Mouse (Mus musculus) midbrain, embryonic 11.5 days (tissue): ENCODE results near the gene Rere. TPM values are rescaled to one million over a fixed set of nuclear protein-coding genes. Genes with fewer than 3 reads are reported as not detected.
"Not testable (repeated sequence)": the region's sequence is repeated elsewhere in the genome, so short reads cannot be mapped to it uniquely, and the experiment has no call there.

Experiments
- ATAC-seq: fragments of 200-750 bp; cut with Nextera tagmentation; 2 replicates; pipeline ENCODE4 v1.8.0; 2017; ENCODE audit warnings: moderate TSS enrichment, moderate library complexity; ENCODE audit not compliant: low FRiP score
- DNase-seq: peaks from one replicate; pipeline ENCODE4 v3.0.0; 2015; ENCODE audit warnings: low spot score; ENCODE audit errors: missing footprints
- H3K27ac ChIP-seq: fragments of 300-500 bp; sonication (generic); 2 replicates; pipeline ENCODE4 v1.5.1; 2014; ENCODE audit warnings: low read depth, low read length
- H3K27me3 ChIP-seq: fragments of 300-500 bp; sonication (generic); 2 replicates; pipeline ENCODE4 v1.6.1; 2014; ENCODE audit warnings: mild to moderate bottlenecking, low read length, moderate library complexity, mixed read lengths; ENCODE audit not compliant: control insufficient read depth, insufficient read depth
- H3K36me3 ChIP-seq: fragments of 300-500 bp; sonication (generic); 2 replicates; pipeline ENCODE4 v1.6.1; 2014; ENCODE audit warnings: mild to moderate bottlenecking, low read length, moderate library complexity, mixed read lengths; ENCODE audit not compliant: control insufficient read depth, insufficient read depth
- H3K4me1 ChIP-seq: fragments of 300-500 bp; sonication (generic); 2 replicates; pipeline ENCODE4 v1.6.1; 2014; ENCODE audit warnings: low read length; ENCODE audit not compliant: control insufficient read depth, insufficient read depth
- H3K4me2 ChIP-seq: fragments of 300-500 bp; sonication (generic); 2 replicates; pipeline ENCODE4 v1.6.1; 2014; ENCODE audit warnings: mild to moderate bottlenecking, moderate library complexity
- H3K4me3 ChIP-seq: fragments of 300-500 bp; sonication (generic); 2 replicates; pipeline ENCODE4 v1.5.1; 2014; ENCODE audit warnings: low read depth, low read length
- H3K9ac ChIP-seq: fragments of 300-500 bp; sonication (generic); 2 replicates; pipeline ENCODE4 v1.6.1; 2014; ENCODE audit warnings: low read length
- H3K9me3 ChIP-seq: fragments of 300-500 bp; sonication (generic); 2 replicates; pipeline ENCODE4 v1.6.1; 2016; ENCODE audit warnings: low read length; ENCODE audit not compliant: control insufficient read depth
- WGBS: fragments of 180-500 bp; shearing (Covaris S2); extraction: QIAGEN DNeasy Blood & Tissue Kit; methylation state at CpG from one replicate; pipeline ENCODE4 v1.1.7; 2014; 5-methylcytosine and 5-hydroxymethylcytosine counted together
- polyA plus RNA-seq: library from polyadenylated mRNA; unstranded; fragments of >200 nt; fragmentation: Nextera tagmentation; extraction: Ambion mirVana; gene quantifications from 2 replicates; pipeline ENCODE4 v1.2.1, GENCODE M21; 2014

Gene Rere
- polyA plus RNA-seq, 1 experiment from 2014 or later: 34.2 TPM

DNA sequence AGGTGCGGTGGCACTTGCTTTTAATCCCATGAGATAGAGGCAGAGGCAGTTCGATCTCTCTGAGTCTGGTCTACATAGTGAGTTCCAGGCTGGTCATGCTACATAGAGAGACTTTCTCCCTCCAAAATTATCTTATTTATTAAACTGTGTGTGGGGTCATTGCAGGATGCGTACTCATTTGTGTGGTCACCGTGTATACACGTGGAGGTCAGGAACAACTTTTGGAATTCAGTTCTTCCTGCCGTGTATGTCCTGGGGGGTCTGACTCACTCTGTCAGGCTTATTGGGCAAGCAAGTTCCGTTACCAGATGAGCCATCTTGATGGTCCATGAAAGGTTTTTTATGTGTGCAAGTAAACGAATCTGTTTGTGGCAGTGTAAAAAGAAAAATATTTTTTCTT lies 5.5 kb downstream of the Rere start:
- Histone ChIP-seq H3K9ac (no peak overlapping the region), H3K4me3 (no peak overlapping the region), H3K4me2 (no peak overlapping the region), H3K27ac (no peak overlapping the region), H3K4me1 (peaks cover 9% of the 10 kb centered on the region), H3K36me3 (0 out of 2 replicates have a peak, but pooled peaks cover 7% of the 10 kb centered on the region), H3K27me3 (no peaks in the 10 kb centered on the region), H3K9me3 (no peaks in the 10 kb centered on the region)
- ATAC-seq (no peak), DNase-seq (peak; percentile 78)
- 95% methylated on average over 8 of the region's 8 CpGs for WGBS

DNA sequence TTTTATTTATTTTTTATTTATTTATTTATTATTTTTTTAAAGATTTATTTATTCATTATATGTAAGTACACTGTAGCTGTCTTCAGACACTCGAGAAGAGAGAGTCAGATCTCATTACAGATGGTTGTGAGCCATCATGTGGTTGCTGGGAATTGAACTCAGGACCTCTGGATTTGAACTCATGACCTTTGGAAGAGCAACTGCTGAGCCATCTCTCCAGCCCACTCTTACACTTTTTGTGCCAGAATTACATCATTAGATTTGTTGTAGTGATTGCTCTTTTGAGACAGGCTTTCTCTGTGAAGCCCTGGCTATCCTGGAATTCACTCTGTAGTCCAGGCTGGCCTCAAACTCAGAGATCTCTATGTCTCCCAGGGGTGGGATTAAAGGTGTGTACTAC lies 6.0 kb downstream of the Rere start:
- H3K4me2 ChIP-seq, H3K27me3 ChIP-seq, H3K4me3 ChIP-seq, H3K9ac ChIP-seq, H3K27ac ChIP-seq, H3K4me1 ChIP-seq, H3K9me3 ChIP-seq, H3K36me3 ChIP-seq, ATAC-seq: not testable (repeated sequence)
- 97% methylated on average over 1 of the region's 1 CpGs for WGBS
- DNase-seq: peak; percentile 53

DNA sequence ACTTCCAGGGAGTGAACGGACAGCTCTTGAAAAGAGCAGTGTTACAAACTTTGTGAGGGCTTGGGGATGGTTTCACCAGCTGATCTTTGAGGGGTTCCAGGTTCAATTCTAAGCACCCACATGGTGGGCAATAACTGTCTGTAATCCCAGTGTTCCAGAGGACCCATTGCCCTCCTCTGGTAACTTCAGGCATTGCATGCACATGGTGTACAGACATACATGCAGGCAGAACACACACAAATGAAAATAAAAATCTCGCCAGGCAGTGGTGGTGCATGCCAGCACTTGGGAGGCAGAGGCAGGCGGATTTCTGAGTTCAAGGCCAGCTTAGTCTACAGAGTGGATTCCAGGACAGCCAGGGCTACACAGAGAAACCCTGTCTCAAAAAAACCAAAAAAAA lies 10.5 kb downstream of the Rere start:
- ATAC-seq (no peak), DNase-seq (peak; percentile 10)
- H3K4me1 ChIP-seq: no peaks in the 10 kb centered on the region
- H3K27ac ChIP-seq: no peak overlapping the region
- H3K9me3 ChIP-seq: no peaks in the 10 kb centered on the region
- H3K9ac ChIP-seq: no peak overlapping the region
- H3K4me2 ChIP-seq: no peak overlapping the region
- H3K27me3 ChIP-seq: no peaks in the 10 kb centered on the region
- no peak overlapping the region for H3K4me3 ChIP-seq
- WGBS: 91% methylated on average over 3 of the region's 3 CpGs
- 0 out of 2 replicates have a peak, but pooled peaks cover 7% of the 10 kb centered on the region for H3K36me3 ChIP-seq

DNA sequence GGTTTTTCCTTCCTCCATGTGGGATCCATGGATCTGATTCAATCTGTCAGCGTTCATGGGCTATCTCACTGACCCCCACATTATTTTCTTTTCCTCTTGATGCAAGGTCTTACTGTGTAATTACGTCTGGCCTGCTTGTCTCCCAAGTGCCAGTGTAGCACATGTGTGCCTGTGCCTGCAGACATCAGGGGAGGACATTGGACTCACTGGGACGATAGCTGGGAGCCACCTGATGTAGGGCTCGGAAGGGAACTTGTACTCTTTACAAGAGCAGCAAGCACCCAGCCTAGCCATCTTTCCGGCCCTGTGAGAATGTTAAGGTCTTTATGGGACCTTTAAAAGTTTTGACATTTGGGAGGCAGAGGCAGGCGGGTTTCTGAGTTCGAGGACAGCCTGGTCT lies 13.4 kb downstream of the Rere start:
- ATAC-seq (no peak), DNase-seq (peak; percentile 47)
- Histone ChIP-seq H3K4me2 (no peak overlapping the region), H3K9ac (no peak overlapping the region), H3K27ac (no peak overlapping the region), H3K4me1 (no peaks in the 10 kb centered on the region), H3K4me3 (no peak overlapping the region), H3K9me3 (no peaks in the 10 kb centered on the region), H3K27me3 (no peaks in the 10 kb centered on the region), H3K36me3 (0 out of 2 replicates have a peak, but pooled peaks cover 7% of the 10 kb centered on the region)
- WGBS: 98% methylated on average over 7 of the region's 7 CpGs

DNA sequence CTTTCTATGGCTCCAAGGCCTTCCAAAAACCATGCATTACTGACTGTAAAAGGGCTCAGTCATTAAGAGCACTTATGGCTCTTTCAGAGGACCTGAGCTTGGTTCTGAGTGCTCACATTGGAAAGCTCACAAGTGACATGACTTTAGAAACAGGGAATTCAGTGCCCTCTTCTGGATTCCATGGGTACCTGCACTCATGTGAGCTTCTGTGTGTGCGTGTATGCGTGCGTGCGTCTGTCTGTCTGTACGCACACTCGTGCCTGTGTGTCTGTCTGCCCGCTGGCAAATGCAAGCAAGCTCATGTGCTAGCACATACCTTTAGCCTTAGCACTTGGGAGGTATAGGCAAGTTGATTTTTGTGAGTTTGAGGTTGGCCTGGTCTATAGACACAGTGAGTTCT lies 14.5 kb downstream of the Rere start:
- ATAC-seq (no peak), DNase-seq (peak; percentile 82)
- H3K9me3 ChIP-seq: no peaks in the 10 kb centered on the region
- no peak overlapping the region for H3K4me3 ChIP-seq
- 0 out of 2 replicates have a peak, but pooled peaks cover 2% of the 10 kb centered on the region for H3K36me3 ChIP-seq
- H3K4me2 ChIP-seq: no peak overlapping the region
- H3K9ac ChIP-seq: no peak overlapping the region
- H3K27me3 ChIP-seq: no peaks in the 10 kb centered on the region
- no peak overlapping the region for H3K27ac ChIP-seq
- 97% methylated on average over 7 of the region's 7 CpGs for WGBS
- no peaks in the 10 kb centered on the region for H3K4me1 ChIP-seq

DNA sequence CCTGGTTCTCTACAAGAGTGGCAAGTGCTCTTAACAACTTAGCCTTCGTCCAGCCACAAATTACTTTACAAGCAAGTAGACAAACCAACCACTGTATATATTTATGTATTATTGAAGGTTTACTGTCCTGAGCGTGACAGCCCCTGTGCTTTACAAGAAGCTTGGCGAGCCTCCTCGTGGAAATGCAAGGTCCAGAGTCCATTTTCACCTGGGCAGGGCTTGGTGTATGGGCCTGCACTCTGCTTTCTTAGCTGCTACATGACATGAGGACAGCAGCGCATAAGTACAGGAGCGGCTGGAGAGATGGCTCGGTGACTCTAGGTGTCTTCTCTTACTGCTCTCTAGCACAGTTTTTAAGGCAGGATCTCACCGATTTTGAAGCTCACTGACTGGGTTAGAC lies 21.3 kb downstream of the Rere start:
- 94% methylated on average over 8 of the region's 8 CpGs for whole genome bisulfite sequencing
- H3K27me3 ChIP-seq: no peaks in the 10 kb centered on the region
- H3K27ac ChIP-seq: no peak overlapping the region
- H3K9ac ChIP-seq: no peak overlapping the region
- no peak for DNase-seq
- ATAC-seq: no peak
- no peaks in the 10 kb centered on the region for H3K4me1 ChIP-seq
- H3K4me3 ChIP-seq: no peak overlapping the region
- H3K36me3 ChIP-seq: no peaks in the 10 kb centered on the region
- H3K9me3 ChIP-seq: no peaks in the 10 kb centered on the region
- no peak overlapping the region for H3K4me2 ChIP-seq

DNA sequence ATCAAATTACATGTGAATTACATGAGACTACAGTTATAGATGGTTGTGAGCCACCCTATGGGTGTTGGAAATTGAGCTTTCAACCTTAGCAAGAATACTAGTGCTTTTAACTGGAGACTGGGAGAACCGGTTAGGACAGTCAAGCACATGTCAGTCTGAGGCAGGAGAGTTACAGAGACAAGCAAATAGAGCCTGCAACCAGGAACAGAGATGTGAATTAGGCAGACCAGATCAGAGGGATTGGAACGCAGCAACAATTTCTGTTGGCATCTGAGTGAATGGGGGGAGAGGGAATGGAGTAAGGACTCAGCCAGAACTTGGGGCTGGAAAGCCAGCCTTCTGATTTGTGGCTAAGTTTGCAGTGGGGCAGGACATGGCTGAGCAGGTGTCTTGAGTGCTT lies 25.3 kb downstream of the Rere start:
- Histone ChIP-seq H3K4me3 (no peak overlapping the region), H3K4me1 (peaks cover 8% of the 10 kb centered on the region; the same call in 1 of the 2 replicates), H3K27me3 (no peaks in the 10 kb centered on the region), H3K36me3 (no peaks in the 10 kb centered on the region), H3K27ac (no peak overlapping the region), H3K4me2 (no peak overlapping the region), H3K9me3 (no peaks in the 10 kb centered on the region), H3K9ac (no peak overlapping the region)
- WGBS: 73% methylated on average over 2 of the region's 2 CpGs
- no peak for DNase-seq
- no peak for ATAC-seq

DNA sequence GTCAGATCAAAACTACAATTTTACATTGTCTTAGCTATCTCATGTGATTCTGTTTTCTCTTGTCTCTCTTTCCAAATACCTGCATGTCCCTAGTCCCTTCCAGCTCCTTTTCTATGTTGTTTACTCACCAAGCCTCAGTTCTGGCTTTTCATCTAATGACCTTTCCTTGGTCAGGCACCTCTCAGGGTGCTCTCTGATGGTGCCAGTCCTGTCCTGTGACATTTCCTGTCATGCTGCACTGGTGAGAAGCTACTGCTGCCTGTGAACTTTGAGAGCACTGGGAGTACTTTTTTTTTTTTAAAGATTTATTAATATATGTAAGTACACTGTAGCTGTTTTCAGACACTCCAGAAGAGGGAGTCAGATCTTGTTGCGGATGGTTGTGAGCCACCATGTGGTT lies 25.8 kb downstream of the Rere start:
- 100% methylated on average over 1 of the region's 1 CpGs for WGBS
- H3K4me2 ChIP-seq: no peak overlapping the region
- H3K4me3 ChIP-seq: no peak overlapping the region
- H3K27me3 ChIP-seq: no peaks in the 10 kb centered on the region
- H3K27ac ChIP-seq: no peak overlapping the region
- DNase-seq (no peak), ATAC-seq (no peak)
- H3K36me3 ChIP-seq: no peaks in the 10 kb centered on the region
- H3K4me1 ChIP-seq: peaks cover 8% of the 10 kb centered on the region; the same call in 1 of the 2 replicates
- no peaks in the 10 kb centered on the region for H3K9me3 ChIP-seq
- no peak overlapping the region for H3K9ac ChIP-seq

DNA sequence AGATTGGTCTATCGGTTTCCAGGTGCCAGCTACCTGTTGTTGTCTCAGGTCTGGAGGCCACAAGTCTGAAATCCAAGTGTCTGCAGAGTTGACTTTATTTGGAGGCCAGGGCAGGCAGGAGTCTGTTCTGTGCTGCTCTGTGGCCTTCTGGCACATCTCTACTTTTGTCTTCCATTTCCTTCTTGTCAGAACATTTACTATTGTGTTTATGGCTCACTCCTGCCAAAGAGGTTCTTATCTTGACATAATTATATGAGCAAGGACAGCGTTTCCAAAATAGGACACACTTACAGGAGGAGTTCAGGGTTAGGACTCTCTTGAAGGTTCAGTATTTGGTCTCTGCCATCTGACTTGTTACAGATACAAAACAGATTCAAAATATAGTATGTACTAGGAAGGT lies 30.0 kb downstream of the Rere start:
- no peaks in the 10 kb centered on the region for H3K9me3 ChIP-seq
- H3K4me2 ChIP-seq: no peak overlapping the region
- 93% methylated on average over 2 of the region's 2 CpGs for WGBS
- no peak overlapping the region for H3K4me3 ChIP-seq
- peaks cover 8% of the 10 kb centered on the region; the same call in 1 of the 2 replicates for H3K4me1 ChIP-seq
- DNase-seq (no peak), ATAC-seq (no peak)
- no peak overlapping the region for H3K9ac ChIP-seq
- no peaks in the 10 kb centered on the region for H3K27me3 ChIP-seq
- H3K36me3 ChIP-seq: no peaks in the 10 kb centered on the region
- no peak overlapping the region for H3K27ac ChIP-seq

DNA sequence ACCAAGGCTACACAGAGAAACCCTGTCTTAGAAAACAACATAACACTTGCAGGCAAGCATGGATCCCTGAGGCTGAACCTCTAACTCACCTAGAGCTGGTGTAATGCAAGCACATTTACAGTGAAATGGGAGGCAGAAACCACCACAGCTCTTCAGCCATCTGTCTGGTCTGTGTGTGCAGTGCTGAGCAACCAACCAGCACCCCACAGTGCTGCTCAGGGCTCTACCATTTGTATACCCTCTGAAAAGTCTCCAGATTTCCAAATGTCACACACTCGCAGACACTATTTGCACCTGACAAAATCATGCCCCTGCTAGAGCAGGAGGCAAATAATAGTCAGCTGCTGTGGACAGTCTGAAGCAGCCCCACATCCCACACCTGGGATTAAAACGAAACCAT lies 31.2 kb downstream of the Rere start:
- no peaks in the 10 kb centered on the region for H3K27me3 ChIP-seq

More for the DNA sequence above, 31.2 kb downstream of the Rere start:
- WGBS: 91% methylated on average over 2 of the region's 2 CpGs
- Histone ChIP-seq H3K9me3 (no peaks in the 10 kb centered on the region), H3K4me3 (no peak overlapping the region), H3K27ac (no peak overlapping the region), H3K9ac (no peak overlapping the region), H3K4me2 (no peak overlapping the region), H3K36me3 (no peaks in the 10 kb centered on the region), H3K4me1 (peaks cover 8% of the 10 kb centered on the region; the same call in 1 of the 2 replicates)
- DNase-seq (no peak), ATAC-seq (no peak)
